Mouse (Mus musculus) layer of hippocampus, adult 9-11 months (tissue): Measurements from ENCODE around the gene Hcrtr1.

Experiments used
- DNase-seq: peaks from one replicate; pipeline ENCODE4 v3.0.0; 2022

The Hcrtr1 gene

DNA sequence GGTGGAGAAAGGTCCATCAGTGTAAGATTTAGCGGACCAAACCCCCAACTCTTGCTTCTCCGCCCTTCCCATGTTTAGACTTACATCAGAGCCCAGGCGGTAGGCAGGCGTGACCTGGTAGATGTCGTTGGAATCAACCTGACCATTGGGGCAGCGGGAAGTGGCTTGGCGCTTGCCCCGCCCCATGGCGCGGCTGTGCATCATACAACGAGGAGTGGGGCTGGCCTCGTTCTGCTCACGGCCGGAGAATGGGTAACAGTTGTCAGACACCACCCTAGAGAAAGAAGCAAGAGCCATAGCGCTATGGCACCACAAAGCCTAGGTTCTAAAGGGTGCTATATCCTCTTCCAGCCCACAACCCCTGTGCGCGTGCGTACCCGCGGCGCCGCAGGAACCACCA, 28.2 kb upstream of the Hcrtr1 start:
- no peak for DNase-seq

- no peak for DNase-seq
Observed at GRCm38 (mm10) chr4:130166592-130166991, 27.4 kb upstream of the Hcrtr1 start.

DNA sequence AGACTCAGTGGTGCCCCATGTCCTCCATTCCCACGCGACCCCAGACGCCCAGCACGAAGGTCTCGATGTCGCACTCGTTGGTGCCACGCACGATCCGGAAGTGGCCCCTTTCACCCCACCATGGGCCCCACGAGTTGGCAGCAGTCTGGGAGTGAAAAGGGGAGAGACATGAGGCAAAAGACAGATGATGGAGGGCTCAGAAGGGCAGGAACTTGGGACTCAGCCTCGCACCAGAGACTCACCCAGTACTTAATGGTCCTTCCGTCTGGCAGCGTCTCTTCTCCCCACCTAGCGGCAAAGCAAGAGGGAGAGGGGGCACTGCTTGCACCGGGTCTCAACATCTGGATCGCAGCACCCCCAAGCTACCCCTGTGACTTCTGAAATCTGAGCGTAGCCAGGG, 26.9 kb upstream of the Hcrtr1 start:
- no peak for DNase-seq

DNA sequence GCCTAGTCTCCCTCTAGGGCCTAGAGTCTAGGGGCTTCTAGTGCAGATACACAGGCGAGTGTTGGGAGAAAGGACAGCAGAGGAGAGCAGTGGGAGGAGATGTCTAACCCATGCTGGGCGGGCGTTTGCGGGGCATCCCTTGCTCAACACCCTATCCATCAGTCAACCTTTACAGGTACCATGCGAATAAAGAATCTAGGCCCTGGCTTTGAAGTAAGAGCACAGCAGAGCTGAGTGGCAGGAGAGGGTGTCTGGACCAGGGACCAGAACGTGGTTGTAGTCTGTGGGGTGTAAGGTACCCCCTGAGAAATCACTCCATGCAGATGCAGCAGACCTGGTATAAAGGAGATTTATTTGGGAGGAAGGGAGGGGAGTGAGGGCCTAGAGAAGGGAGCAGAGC, 25.0 kb upstream of the Hcrtr1 start:
- no peak for DNase-seq

DNA sequence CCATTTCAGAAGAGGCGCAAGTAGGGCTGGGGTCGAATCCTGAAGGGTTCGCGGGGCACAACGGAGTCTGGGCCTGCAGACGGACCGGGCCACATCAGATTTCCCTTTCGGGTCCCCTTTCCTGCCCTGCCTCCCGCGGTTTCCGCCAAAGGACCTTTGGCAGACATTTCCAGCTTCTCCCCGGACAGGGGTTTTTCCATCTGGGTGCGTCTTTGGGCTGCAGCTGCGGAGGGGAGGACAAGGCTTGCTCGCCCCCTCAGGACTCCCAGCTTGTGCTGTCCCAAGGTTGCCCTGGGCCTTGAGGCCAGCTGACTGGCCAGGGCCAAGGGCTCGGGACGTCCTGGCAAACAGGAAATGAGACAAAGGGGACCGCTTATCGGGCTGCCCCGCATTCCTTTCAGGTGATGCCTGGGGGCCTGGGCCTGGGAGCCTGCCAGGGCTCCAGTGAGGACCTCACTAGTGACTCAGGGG, 24.3 kb upstream of the Hcrtr1 start:
- no peak for DNase-seq

- no peak for DNase-seq
Observed at GRCm38 (mm10) chr4:130161349-130161748, 22.2 kb upstream of the Hcrtr1 start.

DNA sequence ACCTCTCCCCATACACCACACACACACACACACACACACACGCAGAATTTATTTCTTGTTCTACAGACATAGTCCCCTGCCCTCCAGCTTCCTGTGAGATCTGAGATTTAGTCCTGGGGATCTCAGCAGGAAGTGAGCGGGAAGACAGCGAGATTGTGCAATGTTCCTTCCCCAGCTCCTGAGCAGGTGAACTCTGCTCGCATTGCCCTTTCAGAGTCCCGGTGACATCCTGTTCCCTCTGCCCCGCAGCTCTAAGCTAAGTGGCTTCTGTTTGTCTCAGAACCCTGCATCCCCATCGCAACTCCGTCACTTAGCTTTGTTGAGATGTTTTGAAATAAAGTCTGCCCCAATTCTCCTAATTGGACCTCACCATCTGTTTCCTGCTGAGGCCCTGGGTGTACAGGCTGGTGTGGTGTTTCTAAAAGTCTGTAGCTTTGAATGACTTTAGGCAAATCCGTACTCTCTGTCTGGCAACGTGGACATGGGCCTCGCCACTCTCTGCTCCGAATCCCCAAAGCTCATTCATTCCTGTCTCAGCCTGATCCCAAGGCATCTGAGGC, 17.7 kb upstream of the Hcrtr1 start:
- DNase-seq: no peak

DNA sequence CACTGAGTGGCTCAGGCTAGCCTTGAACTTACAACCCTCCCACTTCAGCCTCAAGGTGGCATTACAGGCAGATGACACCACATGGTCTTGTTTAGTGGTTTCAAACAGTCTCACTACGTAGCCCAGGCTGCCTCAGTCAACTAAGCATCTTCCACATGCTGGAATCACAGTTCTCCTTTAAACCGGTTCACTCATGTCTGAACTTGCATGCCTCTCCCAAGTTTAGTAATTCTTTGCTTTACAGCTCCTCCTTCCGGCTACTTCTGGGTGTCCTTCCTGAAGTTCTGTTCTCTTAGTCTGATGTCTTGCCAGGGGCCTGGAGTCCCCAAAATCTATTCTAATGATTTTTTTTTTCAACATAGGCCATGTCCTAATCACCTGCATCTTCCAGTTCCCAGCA, 15.1 kb upstream of the Hcrtr1 start:
- DNase-seq: no peak

GRCm38 (mm10) chr4:130148405-130148804, 9.2 kb upstream of the Hcrtr1 start:
- DNase-seq: no peak

- no peak for DNase-seq
Observed at GRCm38 (mm10) chr4:130141786-130142185, 2.6 kb upstream of the Hcrtr1 start.

DNA sequence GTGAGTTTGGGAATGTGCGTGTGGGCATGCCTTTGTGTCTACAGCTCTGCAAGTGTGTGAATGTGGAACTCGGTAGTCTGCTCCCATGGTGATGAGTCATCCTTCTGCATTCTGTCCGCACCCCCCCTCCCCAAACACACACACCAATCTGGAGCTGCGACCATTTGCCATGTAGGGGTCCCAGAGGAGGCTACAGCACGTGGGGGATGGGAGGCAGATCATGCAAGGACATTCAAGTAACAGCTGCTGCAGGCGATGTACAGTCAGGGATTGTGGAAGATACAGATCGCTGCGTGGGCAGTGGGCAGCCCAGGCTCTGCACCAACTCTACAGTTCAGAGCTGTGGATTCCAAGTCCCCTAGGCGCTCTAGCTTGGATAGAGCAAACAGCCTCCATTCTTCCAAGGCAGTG, 1.8 kb upstream of the Hcrtr1 start:
- peak; percentile 69 for DNase-seq

GRCm38 (mm10) chr4:130138441-130139213, 532 bp downstream of the Hcrtr1 start:
- DNase-seq: peak; percentile 52

GRCm38 (mm10) chr4:130133399-130133798, 5.8 kb downstream of the Hcrtr1 start:
- DNase-seq: no peak

DNA sequence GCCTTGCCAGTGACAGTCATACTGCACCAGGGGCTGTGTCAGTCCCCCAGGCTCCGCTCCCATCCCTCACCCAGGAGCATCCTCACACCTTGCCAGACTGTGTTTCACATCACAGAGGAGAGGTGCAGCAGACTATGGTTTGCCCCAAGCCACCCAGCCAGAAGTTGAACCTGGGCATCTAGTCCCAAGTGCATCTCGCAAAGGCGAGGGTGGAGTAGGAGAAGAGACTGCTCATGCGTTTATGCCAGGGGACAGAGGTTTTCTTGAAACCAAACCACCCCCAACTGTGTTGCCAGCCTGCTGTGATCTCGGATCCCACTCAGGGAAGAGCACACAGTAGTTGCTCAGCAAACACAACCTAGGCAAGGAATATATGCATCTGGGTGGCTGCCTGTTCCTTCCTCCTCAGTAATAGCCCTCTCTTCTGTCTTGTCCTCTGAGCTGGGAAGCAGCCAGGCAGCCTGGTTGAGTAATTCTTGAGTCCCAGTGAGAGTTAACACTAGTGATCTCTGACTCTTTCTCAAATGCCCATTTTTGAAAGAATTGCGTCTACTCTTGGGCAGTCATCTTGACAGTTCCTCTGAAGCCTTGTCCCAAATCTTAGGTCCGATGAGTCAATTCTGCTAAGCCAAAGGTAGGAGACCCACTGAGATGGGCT, 7.6 kb downstream of the Hcrtr1 start:
- DNase-seq: no peak

DNA sequence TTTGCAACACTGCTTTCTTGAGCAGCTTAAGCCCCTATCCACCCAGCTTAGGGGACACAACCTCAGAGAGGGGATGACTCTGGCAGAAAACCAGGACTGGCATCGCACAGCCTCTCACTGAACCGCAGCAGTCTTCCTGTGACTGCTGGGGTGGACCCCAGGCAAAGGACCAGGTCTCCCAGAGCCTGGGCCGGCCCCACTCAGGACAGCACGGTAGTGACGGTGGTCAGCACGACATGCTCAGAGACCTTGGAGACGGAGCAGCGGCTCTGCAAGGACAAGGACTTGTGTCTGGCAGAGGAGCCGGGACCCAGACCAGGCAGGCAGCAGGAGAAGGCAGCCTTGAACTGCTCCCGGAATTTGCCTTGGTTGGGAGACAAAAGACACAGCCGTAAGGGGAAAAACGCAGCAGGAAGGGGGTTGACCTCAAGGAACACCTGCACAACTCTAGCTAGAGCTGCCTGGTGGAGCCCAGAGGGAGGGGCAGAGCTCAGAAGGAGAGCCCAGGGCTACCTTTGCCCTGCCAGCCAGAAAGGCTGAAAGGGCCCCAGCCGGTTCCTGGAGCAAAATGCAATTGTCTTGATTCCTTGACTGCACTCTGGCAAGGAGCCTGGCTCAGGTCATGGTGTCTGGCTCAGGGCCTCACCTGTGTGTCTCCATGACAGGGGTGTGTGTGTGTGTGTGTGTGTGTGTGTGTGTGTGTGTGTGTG, 8.4 kb downstream of the Hcrtr1 start:
- no peak for DNase-seq

DNA sequence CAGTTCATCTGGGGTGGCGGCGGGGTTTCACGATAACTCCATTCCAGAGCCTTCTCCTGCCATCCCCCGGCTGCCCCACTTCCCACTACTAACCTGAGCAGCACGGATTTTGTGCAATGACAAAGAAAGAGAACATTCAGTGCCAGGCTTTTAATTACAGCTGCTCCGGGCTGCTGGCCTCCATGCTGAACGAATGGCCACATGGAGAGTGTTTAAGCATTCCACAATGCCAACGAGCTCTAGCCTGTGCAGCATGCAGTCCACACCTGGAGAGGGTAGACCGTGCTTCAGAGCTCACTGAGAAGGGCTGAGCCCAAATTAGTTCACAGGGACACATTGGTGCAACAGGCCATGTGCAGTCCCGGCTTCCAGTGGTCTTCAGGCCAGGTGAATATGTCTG, 9.1 kb downstream of the Hcrtr1 start:
- DNase-seq: no peak

GRCm38 (mm10) chr4:130128907-130129306, 10.3 kb downstream of the Hcrtr1 start:
- DNase-seq: no peak

GRCm38 (mm10) chr4:130125935-130126334, 13.2 kb downstream of the Hcrtr1 start:
- no peak for DNase-seq

DNA sequence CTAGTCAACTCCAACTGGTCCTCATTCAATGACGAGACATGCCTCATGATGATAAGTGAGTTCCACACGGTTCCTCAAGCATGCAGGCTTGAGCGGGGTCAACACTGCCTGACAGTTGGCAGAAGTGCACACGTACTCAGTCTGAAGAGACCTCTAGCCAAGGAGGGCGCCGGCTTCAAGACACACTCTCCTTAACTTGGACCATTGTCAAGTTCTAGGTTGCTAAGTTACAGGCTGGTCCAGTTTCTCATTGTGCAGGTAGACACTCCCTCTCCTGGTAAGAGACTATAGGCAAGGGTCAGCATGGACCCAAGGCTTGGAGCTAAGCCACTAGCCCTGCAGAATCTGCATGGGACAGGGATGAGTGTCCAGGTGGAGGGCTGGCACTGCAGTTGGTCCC, 14.0 kb downstream of the Hcrtr1 start:
- DNase-seq: no peak

- no peak for DNase-seq
Observed at GRCm38 (mm10) chr4:130124110-130124509, 15.0 kb downstream of the Hcrtr1 start.

- DNase-seq: peak; percentile 30
Observed at GRCm38 (mm10) chr4:130123020-130123419, 16.1 kb downstream of the Hcrtr1 start.

GRCm38 (mm10) chr4:130121560-130121959, 17.6 kb downstream of the Hcrtr1 start:
- DNase-seq: no peak

DNA sequence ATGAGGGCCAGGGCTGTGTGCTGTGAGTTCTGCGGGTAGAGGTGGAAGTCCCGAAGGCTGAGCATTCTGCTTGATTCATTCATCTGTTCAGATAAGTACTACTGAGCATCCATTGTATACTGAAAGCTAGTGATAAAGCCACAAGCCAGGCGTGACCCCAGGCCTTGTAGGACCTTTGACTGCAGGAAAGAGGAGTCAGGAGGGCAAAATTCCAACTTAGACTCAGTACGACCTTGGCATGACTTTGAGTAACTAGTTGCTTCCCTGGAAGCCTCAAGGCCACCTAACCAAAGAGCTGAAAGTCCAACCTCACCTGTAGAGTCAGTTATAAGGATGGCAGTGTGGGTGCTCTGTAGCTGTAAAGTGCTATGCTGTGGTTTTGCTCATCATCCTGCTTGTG, 18.4 kb downstream of the Hcrtr1 start:
- DNase-seq: no peak

DNA sequence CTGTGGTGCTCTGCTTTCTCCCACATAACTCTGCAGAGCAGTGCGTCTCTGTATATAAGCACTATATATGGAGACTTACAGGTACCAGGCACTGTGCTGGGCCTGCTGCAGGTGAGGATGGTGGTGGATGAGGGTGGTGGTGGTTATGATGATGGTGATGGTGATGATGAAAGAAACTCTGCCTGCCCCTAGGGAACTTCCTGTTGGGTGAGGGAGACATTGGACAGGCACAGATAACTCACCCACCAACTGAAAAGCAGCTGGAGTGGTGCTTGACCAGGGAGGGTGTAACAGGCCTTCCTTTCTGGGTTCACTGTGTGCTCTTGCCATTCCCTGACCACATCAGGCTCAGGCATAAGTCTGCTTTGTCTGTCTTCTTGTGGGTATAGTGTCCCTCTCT, 26.4 kb downstream of the Hcrtr1 start:
- no peak for DNase-seq
